Mouse (Mus musculus) olfactory bulb, adult 2 months (tissue): ENCODE results near the gene Slc38a7.

Experiments used
- CTCF ChIP-seq: fragments of 200-500 bp; IDR thresholded peaks from 2 replicates; pipeline ENCODE4 v1.5.1; 2012; ENCODE audit warnings: low read depth, mild to moderate bottlenecking, low read length, moderate library complexity; ENCODE audit not compliant: insufficient read depth
- POLR2A ChIP-seq: fragments of 200-500 bp; IDR thresholded peaks from 2 replicates; pipeline ENCODE4 v1.6.1; 2012; ENCODE audit warnings: mild to moderate bottlenecking, low read depth, low read length, moderate library complexity; ENCODE audit not compliant: insufficient read depth

DNA sequence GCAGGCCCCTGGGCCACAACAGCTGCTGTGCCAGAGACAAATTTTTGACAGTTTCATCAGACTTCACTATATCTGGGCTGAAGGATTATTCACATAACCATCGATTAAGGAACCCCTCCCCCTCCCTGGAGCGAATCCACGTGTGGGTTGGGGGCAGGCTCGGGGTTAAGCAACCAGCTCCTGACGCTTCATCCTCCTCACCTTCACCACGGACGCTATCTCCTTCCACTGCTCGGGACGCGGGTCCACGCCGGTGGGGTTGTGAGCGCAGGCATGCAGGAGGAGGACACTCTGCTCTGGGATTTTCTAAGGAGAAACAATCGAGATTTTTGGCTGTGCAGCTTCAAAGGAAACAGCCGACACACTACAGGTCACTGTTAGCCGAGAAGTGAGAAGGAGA, 18.4 kb upstream of the Slc38a7 start:
- TF ChIP-seq CTCF (no peak), POLR2A (no peak)
